Mouse (Mus musculus) layer of hippocampus, adult 2 months (tissue): Measurements from ENCODE around the gene Klf16. TPM values are rescaled to one million over a fixed set of nuclear protein-coding genes. Genes with fewer than 3 reads are reported as not detected.
A peak's percentile ranks its signal among the peaks of the same experiment; 100 is the strongest.

Source experiments
- DNase-seq, 2 experiments: peaks; one replicate each; pipeline ENCODE4 v3.0.0; 2022; ENCODE audit warnings: low spot score in 2 of 2
- H3K27ac ChIP-seq: fragments of 200-600 bp; 2 replicates; pipeline ENCODE4 v1.8.1; 2022
- H3K4me3 ChIP-seq: fragments of 200-600 bp; 2 replicates; pipeline ENCODE4 v1.8.1; 2022; ENCODE audit warnings: mild to moderate bottlenecking
- CTCF ChIP-seq: fragments of 200-600 bp; conservative IDR thresholded peaks from 2 replicates; pipeline ENCODE4 v1.8.1; 2022; ENCODE audit warnings: antibody characterized with exemption, mild to moderate bottlenecking, moderate library complexity
- microRNA-seq, 2 experiments: library from miRNA; unstranded; fragments of <30 nt; microRNA quantifications; one replicate each; pipeline ENCODE4 v1.2.0; 2021
- total RNA-seq, 2 experiments: library from RNA; stranded (reverse); gene quantifications; 2 replicates each; pipeline ENCODE4 v1.2.3; 2021

The Klf16 gene
- total RNA-seq, 2 experiments from 2014 or later, result 50.8 to 56.8 TPM

DNA sequence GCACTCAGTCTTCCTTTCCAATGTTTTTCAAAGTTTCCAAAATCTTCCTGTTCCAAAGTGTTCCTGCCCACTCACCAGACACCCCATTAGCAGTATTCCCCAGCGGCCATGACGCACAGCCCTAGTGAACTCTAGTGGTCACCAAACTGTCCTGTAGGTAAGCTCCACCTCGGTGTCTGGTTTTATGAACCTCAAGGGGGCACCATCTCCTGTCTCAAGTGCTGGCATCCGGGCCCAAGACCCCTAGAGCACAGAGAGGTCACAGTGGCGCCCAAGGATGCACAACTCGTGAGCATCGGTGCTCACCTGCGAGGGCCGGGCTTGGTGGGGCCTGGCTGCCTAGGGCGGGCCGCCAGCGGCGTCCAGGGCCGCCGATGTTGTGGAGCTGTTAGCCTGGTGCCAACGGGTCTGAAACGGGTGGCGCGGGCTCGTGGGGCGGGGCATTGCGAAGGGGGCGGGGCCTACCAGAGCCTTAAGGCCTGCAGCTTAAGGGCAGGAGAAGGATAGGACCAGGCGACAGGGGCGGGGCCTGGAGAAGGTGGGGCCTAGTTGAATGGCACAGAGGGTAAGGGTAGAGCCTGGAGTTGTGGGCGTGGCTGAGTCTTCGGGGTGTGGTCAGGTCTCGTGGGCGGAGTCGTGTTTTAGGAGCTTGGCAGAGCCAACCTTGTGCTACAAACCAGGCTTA, 38.3 kb downstream of the Klf16 start, which contains the start of gene Atp8b3:
Gene Atp8b3 (minus strand): TSS at position 415 of the 685 bp plus-strand sequence.
- no peak for DNase-seq
- no peak within 1 kb of the TSS for H3K27ac ChIP-seq
- peak; percentile 39 for TF ChIP-seq CTCF

DNA sequence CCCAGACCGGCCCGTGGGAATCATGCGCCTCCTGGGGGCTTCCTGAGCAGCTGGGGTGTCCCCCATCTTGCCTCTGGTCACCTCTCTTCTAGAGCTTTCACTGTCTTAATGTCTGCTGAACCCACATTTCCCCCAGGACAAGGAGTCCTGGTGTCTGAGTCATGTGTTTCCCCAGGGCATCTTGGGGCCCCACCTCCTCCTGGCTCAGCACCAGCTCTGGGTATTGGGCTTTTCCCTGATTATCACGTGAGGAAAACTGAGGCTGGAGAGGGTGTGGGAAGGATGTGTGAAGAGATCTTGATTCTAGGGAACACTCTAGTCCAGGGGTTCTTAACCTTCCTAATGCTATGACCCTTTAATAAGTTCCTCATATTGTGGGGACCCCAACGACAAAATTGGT, 38.9 kb downstream of the Klf16 start:
- H3K27ac ChIP-seq, result no peak overlapping the region
- no peak for DNase-seq
- no peak overlapping the region for H3K4me3 ChIP-seq
- no peak for TF ChIP-seq CTCF

More for the DNA sequence above, 38.3 kb downstream of the Klf16 start, which contains the start of gene Atp8b3:
- no peak within 1 kb of the TSS for H3K4me3 ChIP-seq

DNA sequence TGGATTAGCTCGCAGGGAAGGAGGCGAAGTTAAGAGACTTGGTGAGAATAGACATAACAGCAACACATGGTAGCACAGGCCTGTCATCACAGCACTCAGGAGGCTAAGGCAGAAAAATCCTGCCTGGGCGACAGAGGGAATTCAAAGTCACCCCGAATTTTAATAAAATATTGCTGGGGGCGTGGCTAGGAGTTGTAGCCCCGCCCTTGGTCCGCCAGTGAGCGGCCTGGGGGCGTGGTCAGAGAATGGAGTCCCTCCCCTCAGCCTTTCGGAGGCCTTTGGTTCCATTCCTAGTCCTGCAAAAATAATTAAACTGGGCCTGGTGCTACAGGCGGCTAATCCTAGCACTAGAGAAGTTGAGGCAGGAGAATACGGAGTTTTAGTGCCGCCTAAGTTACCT, 41.4 kb downstream of the Klf16 start:
- no peak for DNase-seq

DNA sequence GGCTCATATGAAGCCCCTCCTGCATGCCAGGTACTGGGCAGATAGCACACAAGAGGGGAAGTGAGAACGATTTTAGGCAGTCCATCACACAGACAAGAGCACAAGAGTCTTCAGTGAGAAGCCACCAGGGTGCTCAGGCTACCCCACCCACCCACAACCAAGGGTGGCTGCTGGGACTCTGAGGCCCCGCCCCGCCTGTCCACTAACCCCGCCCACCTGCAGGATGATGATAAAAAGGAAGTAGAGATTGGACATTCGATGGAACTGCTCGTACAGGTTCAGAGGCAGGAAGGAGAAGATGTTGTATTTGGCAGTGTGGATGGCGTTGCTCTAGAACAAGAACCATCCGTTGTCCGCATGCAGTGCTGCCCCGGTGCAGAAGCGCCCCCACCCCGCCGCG, 42.0 kb downstream of the Klf16 start:
- no peak for DNase-seq
- Histone ChIP-seq H3K27ac (no peak overlapping the region), H3K4me3 (no peak overlapping the region)
- no peak for TF ChIP-seq CTCF

More for the DNA sequence above, 41.4 kb downstream of the Klf16 start:
- H3K4me3 ChIP-seq, result no peak overlapping the region
- no peak for TF ChIP-seq CTCF
- H3K27ac ChIP-seq, result no peak overlapping the region

DNA sequence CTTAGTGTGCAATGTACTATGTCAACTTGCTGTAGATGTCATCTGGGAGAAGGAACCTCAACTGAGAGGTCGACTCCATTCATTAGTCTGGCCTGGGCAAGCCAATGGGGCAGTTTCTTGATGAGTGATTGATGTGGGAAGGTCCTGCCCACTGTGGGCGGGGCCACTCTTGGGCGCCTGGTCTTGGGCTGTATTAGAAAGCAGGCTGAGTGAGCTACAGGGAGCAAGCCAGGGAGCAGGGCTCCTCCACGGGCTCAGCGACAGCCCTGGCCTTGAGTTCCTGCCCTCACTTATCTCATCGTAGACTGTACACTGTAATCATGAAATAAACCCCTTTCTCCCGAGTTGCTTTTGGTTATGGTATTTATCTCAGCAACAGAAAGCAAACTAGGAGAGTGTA, 43.4 kb downstream of the Klf16 start:
- DNase-seq, result no peak
- Histone ChIP-seq H3K27ac (no peak overlapping the region), H3K4me3 (no peak overlapping the region)
- TF ChIP-seq CTCF, result no peak

DNA sequence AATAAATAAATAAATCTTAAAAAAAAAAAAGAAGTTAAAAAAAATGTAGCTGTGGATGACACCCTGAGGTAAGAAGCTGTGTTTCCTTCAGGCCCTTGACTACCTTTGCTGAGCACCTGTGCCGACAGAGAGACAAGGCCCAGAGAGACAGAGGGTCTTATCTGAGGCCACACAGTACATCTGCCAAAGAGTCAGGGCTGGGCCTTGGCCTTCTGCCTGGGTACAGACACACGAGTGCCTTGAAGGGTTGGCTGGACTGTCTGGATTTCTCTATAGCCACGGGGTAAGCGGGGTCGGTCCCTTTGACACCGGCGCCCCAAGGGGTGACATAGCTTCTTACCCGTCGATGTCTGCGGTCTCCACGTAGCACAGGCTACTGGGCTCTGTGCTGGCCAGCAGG, 44.3 kb downstream of the Klf16 start:
- Histone ChIP-seq H3K27ac (no peak overlapping the region), H3K4me3 (no peak overlapping the region)
- TF ChIP-seq CTCF, result no peak
- no peak for DNase-seq

DNA sequence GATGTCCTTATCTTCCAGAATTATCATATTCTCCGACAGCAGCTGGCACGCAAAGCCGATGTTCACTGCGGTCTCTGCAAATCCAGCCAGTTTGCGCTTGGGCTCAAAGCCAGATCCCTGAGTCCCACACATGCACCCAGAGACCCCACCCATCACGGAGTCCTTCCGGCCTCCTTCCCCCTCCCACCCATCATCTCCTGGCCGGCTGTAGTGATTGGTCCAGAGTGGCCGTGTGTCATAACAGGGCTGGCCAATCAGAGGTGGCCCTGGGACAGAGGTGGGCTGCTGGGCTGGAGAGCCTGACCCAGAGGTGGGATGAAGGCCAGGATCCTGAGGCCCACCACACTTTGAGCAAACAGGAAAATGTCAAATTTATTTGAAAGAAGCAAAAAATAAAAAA, 50.9 kb downstream of the Klf16 start:
- DNase-seq, result no peak
- Histone ChIP-seq H3K27ac (no peak overlapping the region), H3K4me3 (no peak overlapping the region)
- no peak for TF ChIP-seq CTCF

DNA sequence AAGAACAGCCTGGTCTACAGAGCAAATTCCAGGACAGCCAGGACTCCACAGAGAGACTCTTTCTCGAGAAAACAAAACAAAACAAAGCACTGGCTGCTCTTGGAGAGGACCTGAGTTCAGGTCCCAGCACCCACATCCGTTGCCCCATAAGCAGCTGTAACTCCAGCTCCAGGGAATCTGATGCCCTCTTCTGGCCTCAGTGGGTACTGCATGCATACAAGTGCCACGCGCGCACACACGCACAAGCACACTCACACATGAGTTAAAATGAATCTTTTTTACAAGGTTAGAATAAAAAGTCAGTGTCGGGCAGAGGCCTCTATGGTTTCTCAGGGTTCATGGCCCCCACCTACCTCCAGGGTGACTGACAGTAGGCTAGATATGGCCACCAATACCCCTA, 53.8 kb downstream of the Klf16 start:
- Histone ChIP-seq H3K4me3 (no peak overlapping the region), H3K27ac (no peak overlapping the region)
- peak; percentile 54 for TF ChIP-seq CTCF
- no peak for DNase-seq

DNA sequence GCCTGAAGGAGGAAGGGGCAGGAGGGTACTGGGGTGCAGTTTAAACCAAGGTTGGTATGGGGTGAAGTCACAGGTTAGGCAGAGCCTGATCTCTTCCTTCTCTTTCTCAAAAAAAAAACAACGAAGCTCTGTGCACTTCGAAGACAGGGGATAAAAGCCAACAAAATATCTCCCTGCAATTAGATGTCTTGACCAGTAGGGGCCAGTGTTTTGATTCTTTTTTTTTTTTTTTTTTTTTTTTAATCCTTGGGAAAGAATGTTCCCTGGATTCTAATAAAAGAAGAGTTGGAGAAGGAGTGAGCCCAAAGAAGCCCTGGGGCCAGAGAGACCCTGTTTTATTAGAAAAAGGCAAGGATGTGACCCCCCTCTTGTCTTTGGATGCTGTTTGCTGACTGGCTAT, 57.8 kb downstream of the Klf16 start:
- no peak overlapping the region for H3K4me3 ChIP-seq
- H3K27ac ChIP-seq, result no peak overlapping the region
- peak; percentile 69 for TF ChIP-seq CTCF
- DNase-seq, result no peak

Small RNA genes lying within 50 kb of the gene (microRNA-seq; reads per million reads assigned to microRNA genes)
- 1.3 to 3.1 reads per million in 2 experiments for gene Mir6912

Other genes starting within 250 kb of the Klf16 start
- 1 to 10 TPM; 2.8 to 3.2 TPM for gene Pcsk4, start 247.8 kb downstream of the Klf16 start, total RNA-seq
- gene Reep6, start 247.4 kb downstream of the Klf16 start, total RNA-seq, result 10 to 100 TPM in 1 of 2 experiments, 1 to 10 TPM in 1; 9.6 to 11.0 TPM
- gene Adamtsl5, start 228.9 kb downstream of the Klf16 start, total RNA-seq, result 1 to 10 TPM; 4.7 to 7.2 TPM
- gene Plk5, start 220.9 kb downstream of the Klf16 start, total RNA-seq, result 10 to 100 TPM; 33.4 to 36.6 TPM
- 10 to 100 TPM; 15.5 to 17.1 TPM for gene Mex3d, start 189.7 kb downstream of the Klf16 start, total RNA-seq
- gene Mbd3, start 177.8 kb downstream of the Klf16 start, total RNA-seq, result 100 to 1,000 TPM; 147 to 149 TPM
- gene Uqcr11, start 170.5 kb downstream of the Klf16 start, total RNA-seq, result 100 to 1,000 TPM; 404 to 413 TPM
- 10 to 100 TPM; 27.6 to 31.6 TPM for gene Tcf3, start 143.7 kb downstream of the Klf16 start, total RNA-seq
- not detected for gene Onecut3, start 82.5 kb downstream of the Klf16 start, total RNA-seq
- gene Atp8b3, start 38.2 kb downstream of the Klf16 start, total RNA-seq, result under 1 TPM; 0.12 to 0.31 TPM
- gene Rexo1, start 15.8 kb downstream of the Klf16 start, total RNA-seq, result 10 to 100 TPM; 51.6 to 52.8 TPM
- gene Abhd17a, start 13.0 kb upstream of the Klf16 start, total RNA-seq, result 100 to 1,000 TPM; 158 to 166 TPM
- gene Scamp4, start 25.6 kb upstream of the Klf16 start, total RNA-seq, result 10 to 100 TPM; 42.9 to 43.1 TPM
- gene Adat3, start 25.6 kb upstream of the Klf16 start, total RNA-seq, result 1 to 10 TPM; 1.3 to 3.5 TPM
- gene Gm49322, start 28.7 kb upstream of the Klf16 start, total RNA-seq, result 1 to 10 TPM; 3.0 to 4.5 TPM
- 100 to 1,000 TPM; 221 to 228 TPM for gene Csnk1g2, start 45.5 kb upstream of the Klf16 start, total RNA-seq
- 100 to 1,000 TPM; 102 to 105 TPM for gene Btbd2, start 79.8 kb upstream of the Klf16 start, total RNA-seq
- gene Mknk2, start 100.8 kb upstream of the Klf16 start, total RNA-seq, result 10 to 100 TPM; 45.3 to 46.9 TPM
- 10 to 100 TPM; 10.6 to 16.5 TPM for gene Mob3a, start 124.7 kb upstream of the Klf16 start, total RNA-seq
- gene Izumo4, start 124.9 kb upstream of the Klf16 start, total RNA-seq, result 10 to 100 TPM; 65.0 to 69.0 TPM
- gene Ap3d1, start 164.9 kb upstream of the Klf16 start, total RNA-seq, result 100 to 1,000 TPM; 145 to 153 TPM
- 10 to 100 TPM; 52.0 to 63.6 TPM for gene Dot1l, start 177.9 kb upstream of the Klf16 start, total RNA-seq
- 10 to 100 TPM; 51.7 to 55.1 TPM for gene Sf3a2, start 220.9 kb upstream of the Klf16 start, total RNA-seq
- 10 to 100 TPM; 68.4 to 76.3 TPM for gene Plekhj1, start 221.3 kb upstream of the Klf16 start, total RNA-seq
- 1 to 10 TPM; 2.7 to 5.3 TPM for gene Amh, start 227.9 kb upstream of the Klf16 start, total RNA-seq
- gene Jsrp1, start 236.2 kb upstream of the Klf16 start, total RNA-seq, result 1 to 10 TPM; 1.9 to 2.5 TPM
- 100 to 1,000 TPM; 478 to 493 TPM for gene Oaz1, start 249.3 kb upstream of the Klf16 start, total RNA-seq